Mouse (Mus musculus) intestine, embryonic 16.5 days (tissue): Measurements from ENCODE around the gene D830030K20Rik. TPM values are rescaled to one million over a fixed set of nuclear protein-coding genes. Genes with fewer than 3 reads are reported as not detected.
"Not testable (repeated sequence)": the region's sequence is repeated elsewhere in the genome, so short reads cannot be mapped to it uniquely, and the experiment has no call there.

Experiments used
- ATAC-seq: fragments of 200-750 bp; cut with Nextera tagmentation; 2 replicates; pipeline ENCODE4 v1.8.0; 2017; ENCODE audit warnings: moderate TSS enrichment, moderate library complexity
- H3K27ac ChIP-seq: fragments of 300-500 bp; sonication (generic); 2 replicates; pipeline ENCODE4 v1.5.1; 2014; ENCODE audit warnings: mild to moderate bottlenecking, low read length
- H3K27me3 ChIP-seq: fragments of 300-500 bp; sonication (generic); replicated peaks from 2 replicates; pipeline ENCODE4 v1.6.1; 2014; ENCODE audit warnings: low read length, control low read depth, mixed read lengths; ENCODE audit not compliant: control insufficient read depth, insufficient read depth
- H3K36me3 ChIP-seq: fragments of 300-500 bp; sonication (generic); 2 replicates; pipeline ENCODE4 v1.6.1; 2014; ENCODE audit warnings: low read length, control low read depth; ENCODE audit not compliant: control insufficient read depth, insufficient read depth
- H3K4me1 ChIP-seq: fragments of 300-500 bp; sonication (generic); 2 replicates; pipeline ENCODE4 v1.6.1; 2014; ENCODE audit warnings: low read length, control low read depth, mixed read lengths; ENCODE audit not compliant: control insufficient read depth, insufficient read depth
- H3K4me2 ChIP-seq: fragments of 300-500 bp; sonication (generic); 2 replicates; pipeline ENCODE4 v1.6.1; 2014; ENCODE audit warnings: low read depth, low read length, control low read depth
- H3K4me3 ChIP-seq: fragments of 300-500 bp; sonication (generic); 2 replicates; pipeline ENCODE4 v1.5.1; 2014; ENCODE audit warnings: mild to moderate bottlenecking, low read length
- H3K9ac ChIP-seq: fragments of 300-500 bp; sonication (generic); 2 replicates; pipeline ENCODE4 v1.6.1; 2014; ENCODE audit warnings: low read depth, low read length
- H3K9me3 ChIP-seq: fragments of 300-500 bp; sonication (generic); 2 replicates; pipeline ENCODE4 v1.6.1; 2016; ENCODE audit warnings: low read length, control low read depth; ENCODE audit not compliant: control insufficient read depth
- WGBS: fragments of 180-500 bp; shearing (Covaris S2); extraction: QIAGEN DNeasy Blood & Tissue Kit; methylation state at CpG from one replicate; pipeline ENCODE4 v1.1.7; 2014; 5-methylcytosine and 5-hydroxymethylcytosine counted together
- polyA plus RNA-seq: library from polyadenylated mRNA; unstranded; fragments of >200 nt; fragmentation: Nextera tagmentation; extraction: Ambion mirVana; gene quantifications from 2 replicates; pipeline ENCODE4 v1.2.1, GENCODE M21; 2015

The D830030K20Rik gene
- polyA plus RNA-seq: 3.0 and 3.1 TPM in 2 replicates

DNA sequence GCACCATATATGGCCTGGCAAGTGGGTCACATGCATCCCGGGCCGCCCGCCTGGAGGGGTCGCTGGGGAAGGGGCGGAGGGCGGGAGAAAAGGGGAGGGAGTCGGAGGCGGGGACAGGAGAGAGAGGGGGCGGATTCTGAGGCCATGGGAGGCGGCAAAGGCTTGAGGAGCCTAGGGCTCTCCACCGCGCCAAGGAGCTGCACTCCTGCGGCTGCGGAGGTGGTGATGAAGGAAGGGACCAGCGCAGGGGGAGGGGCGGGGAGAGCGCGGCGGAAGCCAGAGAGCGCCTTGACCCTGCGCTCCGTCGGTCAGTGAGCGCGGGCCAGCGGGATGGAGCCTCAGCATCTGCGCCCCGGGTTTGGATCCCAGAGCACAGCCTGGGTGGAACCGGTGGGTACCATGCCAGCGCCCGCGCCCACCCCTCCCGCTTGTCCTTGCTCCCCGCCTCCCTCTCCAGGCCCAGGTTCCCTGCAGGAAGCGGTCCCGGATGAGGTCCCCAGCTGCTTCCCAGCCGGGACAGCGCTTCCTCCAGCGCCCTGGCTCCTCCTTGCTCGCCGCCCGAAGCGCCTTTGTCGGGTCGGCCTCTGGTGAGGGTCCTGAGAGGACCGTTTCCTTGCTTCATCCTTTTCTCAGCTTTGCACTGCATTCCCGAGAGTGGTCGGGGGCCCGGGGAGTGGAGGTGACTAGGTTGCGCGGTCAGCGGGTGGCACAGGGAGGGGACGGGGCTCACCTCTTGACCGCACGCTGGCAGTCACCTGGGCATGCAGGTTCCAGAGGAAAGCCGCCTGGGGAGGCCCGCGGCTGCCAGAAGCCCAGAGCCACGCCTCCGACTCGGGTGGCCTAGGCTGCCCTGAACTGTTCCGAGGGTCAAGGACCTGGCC is at the start of gene D830030K20Rik:
Gene D830030K20Rik (plus strand): TSS at position 217 of the 881 bp plus-strand sequence.
- peak within 1 kb of the TSS; percentile 47 for H3K4me3 ChIP-seq
- H3K9me3 ChIP-seq, H3K4me1 ChIP-seq, ATAC-seq, H3K27me3 ChIP-seq, H3K27ac ChIP-seq, H3K36me3 ChIP-seq: not testable (repeated sequence)
- 0% methylated on average over 19 of the region's 62 CpGs for WGBS
- H3K4me2 ChIP-seq: peak within 1 kb of the TSS; percentile 79
- peak within 1 kb of the TSS; percentile 40; the same call in 1 of the 2 replicates for H3K9ac ChIP-seq

GRCm38 (mm10) chr14:3187955-3188354 is 20.3 kb upstream of the D830030K20Rik start, which contains the start of gene Gm5795:
Gm5795 (plus strand) TSS chr14:3188255.
- not testable (repeated sequence) for H3K36me3 ChIP-seq, H3K9me3 ChIP-seq, H3K27ac ChIP-seq, ATAC-seq, H3K9ac ChIP-seq, H3K4me1 ChIP-seq, H3K4me3 ChIP-seq, H3K27me3 ChIP-seq, H3K4me2 ChIP-seq
- WGBS: no CpG with 5 or more reads among the region's 2 CpGs

GRCm38 (mm10) chr14:3209367-3209766 is 1.1 kb downstream of the D830030K20Rik start:
- H3K27ac ChIP-seq, H3K36me3 ChIP-seq, ATAC-seq, H3K4me1 ChIP-seq, H3K4me2 ChIP-seq, H3K9ac ChIP-seq, H3K4me3 ChIP-seq, H3K9me3 ChIP-seq, H3K27me3 ChIP-seq: not testable (repeated sequence)
- 10% methylated on average over 9 of the region's 11 CpGs for WGBS

- not testable (repeated sequence) for H3K4me2 ChIP-seq, H3K4me1 ChIP-seq, H3K4me3 ChIP-seq, H3K27ac ChIP-seq, H3K36me3 ChIP-seq, H3K9me3 ChIP-seq, H3K27me3 ChIP-seq, ATAC-seq, H3K9ac ChIP-seq
- WGBS: 83% methylated on average over 2 of the region's 2 CpGs
These were observed 54.2 kb downstream of the D830030K20Rik start for GRCm38 (mm10) chr14:3262531-3262930.

Other genes with a start within 250 kb of the D830030K20Rik start
- not detected in 2 replicates for gene Gm2888, start 178.5 kb upstream of the D830030K20Rik start, polyA plus RNA-seq
- 0.69 and 1.3 TPM in 2 replicates for gene Gm2897, start 159.2 kb upstream of the D830030K20Rik start, polyA plus RNA-seq
- gene Gm10340, start 74.5 kb upstream of the D830030K20Rik start, polyA plus RNA-seq: not detected in 2 replicates
- gene Gm5795, start 20.2 kb upstream of the D830030K20Rik start, polyA plus RNA-seq: not detected in 2 replicates
- not detected in 2 replicates for gene Gm2956, start 124.1 kb downstream of the D830030K20Rik start, polyA plus RNA-seq
- not detected in 2 replicates for gene Gm10413, start 186.6 kb downstream of the D830030K20Rik start, polyA plus RNA-seq
- gene Gm10409, start 204.1 kb downstream of the D830030K20Rik start, polyA plus RNA-seq: 0.42 and 0.56 TPM in 2 replicates
- gene Gm3005, start 219.6 kb downstream of the D830030K20Rik start, polyA plus RNA-seq: 0.26 and 0.28 TPM in 2 replicates
- gene Gm10408, start 240.9 kb downstream of the D830030K20Rik start, polyA plus RNA-seq: not detected in 2 replicates